Mouse (Mus musculus): Measurements from ENCODE around the gene Fhit. TPM values are rescaled to one million over a fixed set of nuclear protein-coding genes. Genes with fewer than 3 reads are reported as not detected.

Gene Fhit
- polyA plus RNA-seq, 1 experiment from 2014 or later = 6.8 TPM

GRCm38 (mm10) chr14:10047123-10047783 lies 1114.6 kb downstream of the Fhit start:
- H3K4me2 ChIP-seq = no peak overlapping the region
- no peaks in the 10 kb centered on the region for H3K27me3 ChIP-seq
- H3K27ac ChIP-seq = no peak overlapping the region
- H3K36me3 ChIP-seq = no peaks in the 10 kb centered on the region
- H3K4me3 ChIP-seq = no peak overlapping the region
- H3K9me3 ChIP-seq = no peaks in the 10 kb centered on the region
- peaks cover 7% of the 10 kb centered on the region for H3K4me1 ChIP-seq
- no peak overlapping the region for H3K9ac ChIP-seq
- ATAC-seq (ENCODE audit: insufficient number of reproducible peaks, insufficient read depth, low FRiP score, low TSS enrichment, low read depth) = no peak
- 71% methylated on average over 2 of the region's 2 CpGs for WGBS

GRCm38 (mm10) chr14:10046336-10047122 lies 1115.3 kb downstream of the Fhit start:
- Histone ChIP-seq H3K9ac (no peak overlapping the region), H3K27me3 (no peaks in the 10 kb centered on the region), H3K4me1 (peaks cover 7% of the 10 kb centered on the region), H3K9me3 (no peaks in the 10 kb centered on the region), H3K36me3 (no peaks in the 10 kb centered on the region), H3K27ac (no peak overlapping the region), H3K4me3 (no peak overlapping the region), H3K4me2 (0 out of 2 replicates have a peak overlapping the region, but pooled peaks have one; percentile 9)
- 7% methylated on average over 7 of the region's 7 CpGs for whole genome bisulfite sequencing
- ATAC-seq (ENCODE audit: insufficient number of reproducible peaks, insufficient read depth, low FRiP score, low TSS enrichment, low read depth) = no peak

GRCm38 (mm10) chr14:10038021-10038420 lies 1123.8 kb downstream of the Fhit start:
- WGBS = 89% methylated on average over 6 of the region's 6 CpGs
- no peak overlapping the region for H3K4me2 ChIP-seq
- ATAC-seq (ENCODE audit: insufficient number of reproducible peaks, insufficient read depth, low FRiP score, low TSS enrichment, low read depth) = no peak

GRCm38 (mm10) chr14:10036685-10037215 lies 1125.1 kb downstream of the Fhit start:
- H3K27ac ChIP-seq = no peak overlapping the region
- 70% methylated on average over 2 of the region's 2 CpGs for WGBS

More at GRCm38 (mm10) chr14:10038021-10038420, 1123.8 kb downstream of the Fhit start:
- H3K4me1 ChIP-seq = no peaks in the 10 kb centered on the region
- H3K27me3 ChIP-seq = no peaks in the 10 kb centered on the region
- no peaks in the 10 kb centered on the region for H3K36me3 ChIP-seq
- no peak overlapping the region for H3K4me3 ChIP-seq
- H3K9ac ChIP-seq = no peak overlapping the region
- no peak overlapping the region for H3K27ac ChIP-seq
- H3K9me3 ChIP-seq = no peaks in the 10 kb centered on the region

GRCm38 (mm10) chr14:10035682-10036081 lies 1126.2 kb downstream of the Fhit start:
- WGBS = 28% methylated on average over 3 of the region's 3 CpGs
- Histone ChIP-seq H3K9ac (no peak overlapping the region), H3K27me3 (no peaks in the 10 kb centered on the region), H3K4me3 (no peak overlapping the region), H3K9me3 (no peaks in the 10 kb centered on the region), H3K27ac (no peak overlapping the region), H3K36me3 (no peaks in the 10 kb centered on the region), H3K4me1 (no peaks in the 10 kb centered on the region), H3K4me2 (no peak overlapping the region)
- ATAC-seq (ENCODE audit: insufficient number of reproducible peaks, insufficient read depth, low FRiP score, low TSS enrichment, low read depth) = no peak

More at GRCm38 (mm10) chr14:10036685-10037215, 1125.1 kb downstream of the Fhit start:
- ATAC-seq (ENCODE audit: insufficient number of reproducible peaks, insufficient read depth, low FRiP score, low TSS enrichment, low read depth) = no peak
- Histone ChIP-seq H3K4me1 (no peaks in the 10 kb centered on the region), H3K27me3 (no peaks in the 10 kb centered on the region), H3K9ac (no peak overlapping the region), H3K36me3 (no peaks in the 10 kb centered on the region), H3K4me2 (no peak overlapping the region), H3K4me3 (no peak overlapping the region), H3K9me3 (no peaks in the 10 kb centered on the region)

- no peak overlapping the region for H3K27ac ChIP-seq
- H3K9ac ChIP-seq = no peak overlapping the region
- no peak for ATAC-seq (ENCODE audit: insufficient number of reproducible peaks, insufficient read depth, low FRiP score, low TSS enrichment, low read depth)
- WGBS = 31% methylated on average over 2 of the region's 2 CpGs
- no peak overlapping the region for H3K4me3 ChIP-seq
- H3K36me3 ChIP-seq = no peaks in the 10 kb centered on the region
- H3K9me3 ChIP-seq = no peaks in the 10 kb centered on the region
- no peaks in the 10 kb centered on the region for H3K4me1 ChIP-seq
- no peak overlapping the region for H3K4me2 ChIP-seq
- H3K27me3 ChIP-seq = no peaks in the 10 kb centered on the region
Measured at GRCm38 (mm10) chr14:10035270-10035669, 1126.6 kb downstream of the Fhit start.

- Histone ChIP-seq H3K27me3 (no peaks in the 10 kb centered on the region), H3K4me2 (no peak overlapping the region), H3K9ac (no peak overlapping the region), H3K9me3 (no peaks in the 10 kb centered on the region), H3K36me3 (no peaks in the 10 kb centered on the region), H3K4me1 (no peaks in the 10 kb centered on the region), H3K27ac (no peak overlapping the region), H3K4me3 (no peak overlapping the region)
- WGBS = 79% methylated on average over 2 of the region's 2 CpGs
- ATAC-seq (ENCODE audit: insufficient number of reproducible peaks, insufficient read depth, low FRiP score, low TSS enrichment, low read depth) = no peak
Measured at GRCm38 (mm10) chr14:10023382-10023781, 1138.5 kb downstream of the Fhit start.

GRCm38 (mm10) chr14:10022304-10022703 lies 1139.5 kb downstream of the Fhit start:
- Histone ChIP-seq H3K4me3 (no peak overlapping the region), H3K27me3 (no peaks in the 10 kb centered on the region), H3K9me3 (no peaks in the 10 kb centered on the region), H3K27ac (no peak overlapping the region), H3K36me3 (no peaks in the 10 kb centered on the region), H3K9ac (no peak overlapping the region), H3K4me1 (no peaks in the 10 kb centered on the region), H3K4me2 (no peak overlapping the region)
- WGBS = 73% methylated on average over 2 of the region's 2 CpGs
- no peak for ATAC-seq (ENCODE audit: insufficient number of reproducible peaks, insufficient read depth, low FRiP score, low TSS enrichment, low read depth)

GRCm38 (mm10) chr14:10020400-10021140 lies 1141.3 kb downstream of the Fhit start:
- Histone ChIP-seq H3K9me3 (no peaks in the 10 kb centered on the region), H3K9ac (no peak overlapping the region), H3K4me1 (no peaks in the 10 kb centered on the region), H3K27me3 (no peaks in the 10 kb centered on the region), H3K4me3 (no peak overlapping the region), H3K36me3 (no peaks in the 10 kb centered on the region), H3K27ac (no peak overlapping the region), H3K4me2 (no peak overlapping the region)
- WGBS = 88% methylated on average over 5 of the region's 5 CpGs
- no peak for ATAC-seq (ENCODE audit: insufficient number of reproducible peaks, insufficient read depth, low FRiP score, low TSS enrichment, low read depth)

GRCm38 (mm10) chr14:10013817-10014266 lies 1148.0 kb downstream of the Fhit start:
- H3K27me3 ChIP-seq = no peaks in the 10 kb centered on the region
- no peak overlapping the region for H3K4me3 ChIP-seq
- H3K9ac ChIP-seq = no peak overlapping the region
- H3K36me3 ChIP-seq = no peaks in the 10 kb centered on the region
- WGBS = 84% methylated on average over 1 of the region's 1 CpGs
- H3K4me1 ChIP-seq = no peaks in the 10 kb centered on the region
- H3K9me3 ChIP-seq = no peaks in the 10 kb centered on the region
- no peak overlapping the region for H3K4me2 ChIP-seq
- no peak overlapping the region for H3K27ac ChIP-seq
- ATAC-seq (ENCODE audit: insufficient number of reproducible peaks, insufficient read depth, low FRiP score, low TSS enrichment, low read depth) = no peak

- WGBS = 37% methylated on average over 7 of the region's 7 CpGs
- Histone ChIP-seq H3K4me1 (no peaks in the 10 kb centered on the region), H3K4me3 (no peak overlapping the region), H3K4me2 (no peak overlapping the region), H3K9ac (no peak overlapping the region), H3K27me3 (no peaks in the 10 kb centered on the region), H3K9me3 (no peaks in the 10 kb centered on the region), H3K36me3 (no peaks in the 10 kb centered on the region), H3K27ac (no peak overlapping the region)
- no peak for ATAC-seq (ENCODE audit: insufficient number of reproducible peaks, insufficient read depth, low FRiP score, low TSS enrichment, low read depth)
Measured at GRCm38 (mm10) chr14:10013003-10013816, 1148.6 kb downstream of the Fhit start.

All from embryonic facial prominence, embryonic 13.5 days (tissue).